Mouse (Mus musculus) megakaryocyte, embryonic 14.5 days (primary cell): Measurements from ENCODE around the gene Snrpb. TPM values are rescaled to one million over a fixed set of nuclear protein-coding genes. Genes with fewer than 3 reads are reported as not detected.

Source experiments
- H3K27me3 ChIP-seq: replicated peaks from 2 replicates; pipeline ENCODE3; 2012; ENCODE audit warnings: inconsistent platforms
- H3K36me3 ChIP-seq: replicated peaks from 2 replicates; pipeline ENCODE3; 2012; ENCODE audit warnings: low read length, inconsistent platforms, mixed read lengths
- H3K4me1 ChIP-seq: 2 replicates; pipeline ENCODE4 v1.6.1; 2012; ENCODE audit warnings: inconsistent platforms
- H3K4me3 ChIP-seq: replicated peaks from 2 replicates; pipeline ENCODE3; 2012; ENCODE audit warnings: moderate library complexity, mild to moderate bottlenecking, inconsistent platforms
- H3K9me3 ChIP-seq: 2 replicates; pipeline ENCODE4 v1.6.1; 2012; ENCODE audit warnings: inconsistent platforms
- FLI1 ChIP-seq: IDR thresholded peaks from 2 replicates; pipeline ENCODE4 v1.6.1; 2012; ENCODE audit warnings: low read length, inconsistent platforms, mixed read lengths
- GATA1 ChIP-seq: IDR thresholded peaks from 3 replicates; pipeline ENCODE4 v1.6.1; 2012; ENCODE audit warnings: mixed read lengths, low read length, inconsistent platforms, borderline replicate concordance
- polyA plus RNA-seq: library from polyadenylated mRNA; stranded (reverse); fragments of >175 nt; gene quantifications from 2 replicates; pipeline ENCODE4 v1.2.3, GENCODE M21; 2012; ENCODE audit warnings: low replicate concordance; ENCODE audit not compliant: insufficient read depth

Gene Snrpb
- polyA plus RNA-seq, 1 experiment = 320 TPM

- Histone ChIP-seq H3K9me3 (no peaks in the 10 kb centered on the region), H3K4me3 (no peak overlapping the region), H3K36me3 (no peaks in the 10 kb centered on the region), H3K4me1 (no peaks in the 10 kb centered on the region), H3K27me3 (peaks cover 4% of the 10 kb centered on the region)
- TF ChIP-seq GATA1 = no peak
Measured at GRCm38 (mm10) chr2:130144703-130145324, 34.4 kb downstream of the Snrpb start.

DNA sequence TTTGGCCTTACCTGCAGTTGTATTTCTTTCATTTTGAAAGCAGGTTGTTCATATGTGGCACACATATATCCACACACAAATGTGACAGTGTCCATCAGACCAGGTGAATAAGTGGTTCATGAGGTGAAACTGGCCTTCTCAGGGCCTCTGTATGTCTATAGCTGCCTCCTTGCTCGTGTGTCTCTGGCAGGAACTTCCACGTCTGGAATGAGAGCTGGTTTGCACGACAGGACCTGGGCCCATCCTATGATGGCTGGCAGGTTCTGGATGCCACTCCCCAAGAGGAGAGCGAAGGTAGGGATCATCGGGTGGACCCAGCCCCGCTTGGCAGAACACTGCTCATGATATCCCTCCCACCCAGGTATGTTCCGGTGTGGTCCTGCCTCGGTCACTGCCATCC is 36.2 kb downstream of the Snrpb start:
- TF ChIP-seq FLI1 = no peak
- TF ChIP-seq GATA1 = no peak
- Histone ChIP-seq H3K4me1 (no peaks in the 10 kb centered on the region), H3K36me3 (no peaks in the 10 kb centered on the region), H3K27me3 (peaks cover 9% of the 10 kb centered on the region), H3K4me3 (peak overlapping the region; percentile 23), H3K9me3 (no peaks in the 10 kb centered on the region)

DNA sequence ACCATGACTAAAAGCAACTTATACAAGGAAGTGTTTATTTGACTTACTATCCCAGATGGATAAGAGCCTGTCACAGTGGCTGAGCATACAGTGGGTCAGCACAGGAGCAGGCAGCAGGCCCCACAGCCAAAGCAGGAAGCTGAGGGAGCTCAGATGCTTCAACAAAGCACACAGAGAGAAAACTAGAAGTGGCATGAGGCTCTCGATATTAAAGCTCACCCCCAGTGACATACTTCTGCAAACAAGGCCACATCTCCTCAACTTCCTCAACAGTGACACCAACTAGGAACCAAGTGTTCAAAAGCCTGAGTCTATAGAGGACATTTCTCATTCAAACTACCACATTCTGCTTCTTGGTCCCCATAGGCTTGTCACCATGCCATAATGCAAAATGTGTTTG is 49.5 kb downstream of the Snrpb start:
- Histone ChIP-seq H3K9me3 (peaks cover 4% of the 10 kb centered on the region), H3K27me3 (peaks cover 16% of the 10 kb centered on the region), H3K4me1 (no peaks in the 10 kb centered on the region), H3K4me3 (no peak overlapping the region), H3K36me3 (no peaks in the 10 kb centered on the region)
- TF ChIP-seq FLI1 (no peak), GATA1 (no peak)

DNA sequence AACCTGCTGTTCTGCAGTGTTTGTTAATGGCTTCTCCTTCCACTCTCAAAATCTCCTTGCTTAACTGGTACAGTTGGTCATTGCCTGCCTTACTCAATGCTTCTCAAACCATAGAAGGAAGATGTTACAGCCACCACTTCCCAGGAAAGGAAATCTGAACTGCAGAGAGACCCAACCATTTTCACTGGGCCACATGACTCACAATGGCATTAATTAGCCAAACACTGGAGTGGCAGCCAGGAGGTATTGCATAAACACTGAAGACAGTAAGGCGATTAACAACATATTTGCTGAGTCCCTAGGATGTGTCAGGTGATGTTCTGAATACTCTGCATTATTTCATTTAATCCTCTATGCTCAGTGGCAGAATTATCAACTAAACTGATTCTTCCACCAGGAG is 53.1 kb downstream of the Snrpb start:
- Histone ChIP-seq H3K9me3 (no peaks in the 10 kb centered on the region), H3K4me1 (no peaks in the 10 kb centered on the region), H3K4me3 (no peak overlapping the region), H3K36me3 (no peaks in the 10 kb centered on the region), H3K27me3 (peaks cover 22% of the 10 kb centered on the region)
- TF ChIP-seq GATA1 (no peak), FLI1 (no peak)

DNA sequence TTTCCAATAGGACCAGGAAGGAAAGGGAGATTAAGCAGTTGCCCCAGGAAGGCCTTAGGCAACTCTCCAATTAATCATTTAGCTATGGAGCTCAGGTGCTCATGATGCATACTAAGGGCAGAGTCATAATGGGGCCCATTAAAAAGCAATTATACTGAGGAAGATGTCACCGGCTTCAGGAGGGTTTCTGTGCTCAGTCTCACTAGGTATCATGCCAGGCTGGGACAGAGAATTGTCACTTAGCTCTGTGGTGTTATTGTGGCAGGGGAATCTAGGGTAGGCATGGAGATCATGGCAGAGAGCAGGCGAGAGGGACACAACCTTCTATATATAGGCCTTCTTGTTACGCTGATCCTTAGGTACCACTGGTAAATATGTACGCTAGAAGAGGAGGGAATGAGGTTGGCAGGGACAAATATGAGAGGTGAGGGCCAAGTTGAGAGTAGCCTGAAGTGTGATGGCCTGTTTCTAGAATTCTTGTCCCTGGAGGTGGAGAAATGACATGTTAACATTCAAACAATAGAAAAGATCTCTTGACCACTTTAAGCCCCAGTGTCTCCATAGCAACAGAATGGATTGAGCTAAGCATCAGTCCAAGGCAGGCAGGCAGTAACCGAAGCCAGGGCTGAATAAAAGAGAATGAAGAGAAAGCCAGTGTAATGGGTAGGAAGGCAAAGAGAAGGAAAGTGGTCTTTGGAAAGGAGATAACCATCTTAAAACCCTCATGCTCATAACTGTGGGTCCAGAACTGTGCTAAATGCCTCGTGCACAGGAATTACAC is 53.7 kb downstream of the Snrpb start:
- Histone ChIP-seq H3K27me3 (peaks cover 22% of the 10 kb centered on the region), H3K9me3 (no peaks in the 10 kb centered on the region), H3K4me3 (no peak overlapping the region), H3K4me1 (no peaks in the 10 kb centered on the region), H3K36me3 (no peaks in the 10 kb centered on the region)
- TF ChIP-seq FLI1 (no peak), GATA1 (no peak)

Other genes starting within 250 kb of the Snrpb start
- not detected in 2 replicates for gene Tgm3, start 167.1 kb downstream of the Snrpb start, polyA plus RNA-seq
- not detected in 2 replicates for gene Tgm6, start 67.0 kb downstream of the Snrpb start, polyA plus RNA-seq
- not detected in 2 replicates for gene Tmc2, start 15.8 kb upstream of the Snrpb start, polyA plus RNA-seq
- gene Nop56, start 95.0 kb upstream of the Snrpb start, polyA plus RNA-seq = 6.3 and 81.0 TPM in 2 replicates
- gene Idh3b, start 105.1 kb upstream of the Snrpb start, polyA plus RNA-seq = 15.2 and 70.1 TPM in 2 replicates
- gene Ebf4, start 115.8 kb upstream of the Snrpb start, polyA plus RNA-seq = not detected in 2 replicates
- gene Cpxm1, start 218.2 kb upstream of the Snrpb start, polyA plus RNA-seq = 0.64 TPM in 1 of 2 replicates, not detected in the other
- not detected in 2 replicates for gene Gm28372, start 225.8 kb upstream of the Snrpb start, polyA plus RNA-seq
- gene 1700020A23Rik, start 225.9 kb upstream of the Snrpb start, polyA plus RNA-seq = not detected in 2 replicates
- gene Tmem239, start 227.1 kb upstream of the Snrpb start, polyA plus RNA-seq = not detected in 2 replicates
- gene Vps16, start 244.9 kb upstream of the Snrpb start, polyA plus RNA-seq = 8.9 TPM in 1 of 2 replicates, not detected in the other
- gene Pced1a, start 245.3 kb upstream of the Snrpb start, polyA plus RNA-seq = 19.1 and 25.2 TPM in 2 replicates